Mouse (Mus musculus) liver, postnatal 0 days (tissue): ENCODE results near the gene Tmtc4. TPM values are rescaled to one million over a fixed set of nuclear protein-coding genes. Genes with fewer than 3 reads are reported as not detected.

Experiments
- ATAC-seq: fragments of 200-750 bp; cut with Nextera tagmentation; 2 replicates; pipeline ENCODE4 v1.8.0; 2017; ENCODE audit warnings: mild to moderate bottlenecking, moderate library complexity
- DNase-seq: peaks from one replicate; pipeline ENCODE4 v3.0.0-alpha.2; 2016
- H3K27ac ChIP-seq: fragments of 300-500 bp; sonication (generic); 2 replicates; pipeline ENCODE4 v1.5.1; 2014; ENCODE audit warnings: antibody characterized with exemption, moderate library complexity, mild to moderate bottlenecking, low read depth
- H3K27me3 ChIP-seq: fragments of 300-500 bp; sonication (generic); 2 replicates; pipeline ENCODE4 v1.6.1; 2014; ENCODE audit warnings: low read length, control low read depth, mixed read lengths; ENCODE audit not compliant: insufficient read depth
- H3K36me3 ChIP-seq: fragments of 300-500 bp; sonication (generic); replicated peaks from 2 replicates; pipeline ENCODE4 v1.6.1; 2014; ENCODE audit warnings: mild to moderate bottlenecking, control low read depth, low read length, moderate library complexity, mixed read lengths; ENCODE audit not compliant: insufficient read depth
- H3K4me1 ChIP-seq: fragments of 300-500 bp; sonication (generic); 2 replicates; pipeline ENCODE4 v1.6.1; 2014; ENCODE audit warnings: antibody characterized with exemption, mild to moderate bottlenecking, control low read depth; ENCODE audit not compliant: insufficient read depth
- H3K4me2 ChIP-seq: fragments of 300-500 bp; sonication (generic); 2 replicates; pipeline ENCODE4 v1.6.1; 2014; ENCODE audit warnings: low read depth, mild to moderate bottlenecking, low read length, moderate library complexity, mixed read lengths
- H3K4me3 ChIP-seq: fragments of 300-500 bp; sonication (generic); 2 replicates; pipeline ENCODE4 v1.5.1; 2014; ENCODE audit warnings: low read depth, low read length
- H3K9ac ChIP-seq: fragments of 300-500 bp; sonication (generic); replicated peaks from 2 replicates; pipeline ENCODE4 v1.6.1; 2014; ENCODE audit warnings: mild to moderate bottlenecking, moderate library complexity
- H3K9me3 ChIP-seq: fragments of 300-500 bp; sonication (generic); 2 replicates; pipeline ENCODE4 v1.6.1; 2016; ENCODE audit warnings: mild to moderate bottlenecking, control low read depth, low read length, mixed read lengths
- CTCF ChIP-seq: sonication (generic); IDR thresholded peaks from 2 replicates; pipeline ENCODE4 v1.5.1; 2016; ENCODE audit warnings: antibody characterized with exemption, low read depth
- EP300 ChIP-seq: IDR thresholded peaks from 2 replicates; pipeline ENCODE4 v1.6.1; 2016; ENCODE audit warnings: antibody characterized with exemption, low read depth, mild to moderate bottlenecking
- WGBS: fragments of 180-500 bp; shearing (Covaris S2); extraction: QIAGEN DNeasy Blood & Tissue Kit; methylation state at CpG from one replicate; pipeline ENCODE4 v1.1.7; 2014; ENCODE audit not compliant: insufficient replicate concordance; 5-methylcytosine and 5-hydroxymethylcytosine counted together
- polyA plus RNA-seq: library from polyadenylated mRNA; unstranded; fragments of >200 nt; fragmentation: Nextera tagmentation; extraction: Ambion mirVana; gene quantifications from 2 replicates; pipeline ENCODE4 v1.2.1, GENCODE M21; 2015

Tmtc4 gene
- polyA plus RNA-seq, 1 experiment from 2014 or later, result 1.8 TPM

GRCm38 (mm10) chr14:122876163-122876562, 107.7 kb downstream of the Tmtc4 start:
- Histone ChIP-seq H3K27ac (no peak overlapping the region), H3K9me3 (no peaks in the 10 kb centered on the region), H3K4me2 (no peak overlapping the region), H3K4me1 (no peaks in the 10 kb centered on the region), H3K9ac (no peak overlapping the region), H3K27me3 (no peaks in the 10 kb centered on the region), H3K4me3 (no peak overlapping the region), H3K36me3 (no peaks in the 10 kb centered on the region; the same call in 1 of the 2 replicates)
- ATAC-seq, result peak; percentile 75
- peak; percentile 95 for TF ChIP-seq CTCF
- no peak for TF ChIP-seq EP300
- 4% methylated on average over 6 of the region's 6 CpGs for WGBS
- peak; percentile 66 for DNase-seq

DNA sequence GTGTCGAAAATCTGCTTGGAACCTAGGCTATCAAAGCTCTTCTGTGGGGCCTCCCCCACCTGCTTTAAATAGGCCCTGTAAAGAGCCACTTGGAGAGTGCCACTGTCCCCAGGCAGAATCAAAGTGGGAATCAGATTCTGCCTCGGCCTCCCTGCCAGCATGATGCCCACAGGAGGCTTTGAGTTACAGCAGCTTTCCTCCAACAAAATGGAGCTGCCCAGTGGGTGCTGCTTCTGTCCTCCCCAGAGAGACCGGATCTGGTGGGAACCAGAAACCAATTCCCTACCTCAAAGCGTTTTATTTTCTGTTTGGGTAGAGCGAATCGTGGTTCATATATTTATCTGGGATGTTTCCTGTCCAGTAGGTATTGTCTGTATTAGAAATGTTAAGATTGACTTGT, 108.2 kb downstream of the Tmtc4 start:
- Histone ChIP-seq H3K4me3 (no peak overlapping the region), H3K27me3 (no peaks in the 10 kb centered on the region), H3K36me3 (no peaks in the 10 kb centered on the region; the same call in 1 of the 2 replicates), H3K4me1 (no peaks in the 10 kb centered on the region), H3K9ac (no peak overlapping the region), H3K9me3 (no peaks in the 10 kb centered on the region), H3K4me2 (no peak overlapping the region), H3K27ac (no peak overlapping the region)
- no peak for TF ChIP-seq EP300
- DNase-seq (no peak), ATAC-seq (no peak)
- 74% methylated on average over 6 of the region's 6 CpGs for WGBS

DNA sequence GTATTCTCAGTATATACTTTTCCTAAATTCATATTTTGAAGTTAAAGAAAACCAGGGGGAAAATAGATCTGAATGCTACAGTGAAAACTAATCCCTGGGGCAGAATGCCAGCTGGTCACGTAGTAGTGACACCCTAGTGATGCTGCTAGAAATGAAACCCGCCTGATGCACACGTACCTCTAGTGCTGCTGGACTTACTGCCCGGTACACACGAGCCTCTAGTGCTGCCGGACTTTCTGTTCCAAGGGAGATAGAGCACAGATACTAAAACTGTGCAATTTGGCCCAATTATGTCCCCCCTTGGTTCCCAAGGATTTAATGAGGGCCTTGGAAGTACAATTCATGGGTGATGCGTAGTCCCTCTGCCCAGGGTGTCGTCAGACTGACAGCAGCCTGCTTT, 108.8 kb downstream of the Tmtc4 start:
- WGBS, result 81% methylated on average over 8 of the region's 8 CpGs
- H3K27ac ChIP-seq, result no peak overlapping the region
- ATAC-seq (no peak), DNase-seq (no peak)
- no peaks in the 10 kb centered on the region for H3K9me3 ChIP-seq
- TF ChIP-seq CTCF, result no peak
- no peak for TF ChIP-seq EP300
- H3K27me3 ChIP-seq, result no peaks in the 10 kb centered on the region
- H3K36me3 ChIP-seq, result no peaks in the 10 kb centered on the region; the same call in 1 of the 2 replicates
- no peak overlapping the region for H3K4me3 ChIP-seq
- H3K9ac ChIP-seq, result no peak overlapping the region
- H3K4me1 ChIP-seq, result no peaks in the 10 kb centered on the region
- H3K4me2 ChIP-seq, result no peak overlapping the region

GRCm38 (mm10) chr14:122872612-122873011, 111.2 kb downstream of the Tmtc4 start:
- H3K27me3 ChIP-seq, result no peaks in the 10 kb centered on the region
- DNase-seq, result no peak
- no peak overlapping the region for H3K27ac ChIP-seq
- H3K4me2 ChIP-seq, result no peak overlapping the region
- 73% methylated on average over 6 of the region's 6 CpGs for WGBS
- H3K9me3 ChIP-seq, result no peaks in the 10 kb centered on the region
- no peak overlapping the region for H3K9ac ChIP-seq
- ATAC-seq, result no peak
- no peaks in the 10 kb centered on the region for H3K4me1 ChIP-seq
- no peaks in the 10 kb centered on the region for H3K36me3 ChIP-seq
- H3K4me3 ChIP-seq, result no peak overlapping the region
- TF ChIP-seq EP300, result no peak
- TF ChIP-seq CTCF, result no peak

- Histone ChIP-seq H3K4me2 (no peak overlapping the region), H3K4me1 (no peaks in the 10 kb centered on the region), H3K9ac (no peak overlapping the region), H3K4me3 (no peak overlapping the region), H3K9me3 (no peaks in the 10 kb centered on the region), H3K27ac (no peak overlapping the region), H3K36me3 (no peaks in the 10 kb centered on the region), H3K27me3 (no peaks in the 10 kb centered on the region)
- TF ChIP-seq EP300 (no peak), CTCF (no peak)
- 74% methylated on average over 4 of the region's 4 CpGs for WGBS
- ATAC-seq (no peak), DNase-seq (no peak)
Measured at GRCm38 (mm10) chr14:122871841-122872580, 111.8 kb downstream of the Tmtc4 start.

GRCm38 (mm10) chr14:122869831-122870230, 114.0 kb downstream of the Tmtc4 start:
- H3K4me3 ChIP-seq, result no peak overlapping the region
- no peak overlapping the region for H3K4me2 ChIP-seq
- no peaks in the 10 kb centered on the region for H3K36me3 ChIP-seq
- no peak for DNase-seq
- 67% methylated on average over 6 of the region's 6 CpGs for WGBS
- H3K27me3 ChIP-seq, result no peaks in the 10 kb centered on the region
- no peak overlapping the region for H3K27ac ChIP-seq
- H3K9me3 ChIP-seq, result no peaks in the 10 kb centered on the region
- no peak overlapping the region for H3K9ac ChIP-seq
- no peak for ATAC-seq
- H3K4me1 ChIP-seq, result no peaks in the 10 kb centered on the region
- TF ChIP-seq CTCF (no peak), EP300 (no peak)

Other genes with a start within 250 kb of the Tmtc4 start
- gene Ggact, start 70.3 kb downstream of the Tmtc4 start, polyA plus RNA-seq, result 74.0 and 78.4 TPM in 2 replicates